Mouse (Mus musculus) small intestine, adult 2 months (tissue): Measurements from ENCODE around the gene Nanos3. TPM values are rescaled to one million over a fixed set of nuclear protein-coding genes. Genes with fewer than 3 reads are reported as not detected.

Experiments
- H3K27ac ChIP-seq: fragments of 200-500 bp; 2 replicates; pipeline ENCODE4 v1.5.1; 2012; ENCODE audit warnings: low read depth, low read length, control low read depth, inconsistent platforms; ENCODE audit not compliant: insufficient read depth
- H3K27me3 ChIP-seq: fragments of 200-500 bp; 2 replicates; pipeline ENCODE4 v1.6.1; 2012; ENCODE audit warnings: mild to moderate bottlenecking, moderate library complexity, low read length, inconsistent platforms; ENCODE audit not compliant: control insufficient read depth, insufficient read depth
- H3K36me3 ChIP-seq: fragments of 200-500 bp; 2 replicates; pipeline ENCODE4 v1.6.1; 2012; ENCODE audit warnings: mild to moderate bottlenecking, low read length, control low read depth, inconsistent platforms; ENCODE audit not compliant: control insufficient read depth, insufficient read depth
- H3K4me1 ChIP-seq: fragments of 200-500 bp; 2 replicates; pipeline ENCODE4 v1.6.1; 2012; ENCODE audit warnings: low read length, inconsistent platforms, mixed read lengths; ENCODE audit not compliant: control insufficient read depth, insufficient read depth, insufficient read length
- H3K4me3 ChIP-seq: fragments of 200-500 bp; 2 replicates; pipeline ENCODE4 v1.5.1; 2012; ENCODE audit warnings: low read depth, mild to moderate bottlenecking, control low read depth, inconsistent platforms, low read length, moderate library complexity
- CTCF ChIP-seq: fragments of 200-500 bp; IDR thresholded peaks from 2 replicates; pipeline ENCODE4 v1.5.1; 2012; ENCODE audit warnings: low read depth, mild to moderate bottlenecking, control low read depth, inconsistent platforms, low read length, moderate library complexity, mixed read lengths; ENCODE audit not compliant: insufficient replicate concordance, insufficient read length; ENCODE audit errors: extremely low read depth
- POLR2A ChIP-seq: fragments of 200-500 bp; IDR thresholded peaks from 2 replicates; pipeline ENCODE4 v1.6.1; 2012; ENCODE audit warnings: low read depth, mild to moderate bottlenecking, control low read depth, inconsistent platforms, low read length, moderate library complexity
- WGBS: fragments of 180-500 bp; shearing (Covaris S2); methylation state at CpG from one replicate; pipeline ENCODE4 v1.1.7; 2018; 5-methylcytosine and 5-hydroxymethylcytosine counted together
- polyA plus RNA-seq: library from polyadenylated mRNA; depleted of rRNA; stranded (reverse); fragments of >200 nt; gene quantifications from 2 replicates; pipeline ENCODE4 v1.2.3, GENCODE M21; 2012

The Nanos3 gene
- polyA plus RNA-seq, 1 experiment: 0.62 TPM

- H3K4me3 ChIP-seq: no peak overlapping the region
Observed at GRCm38 (mm10) chr8:84206666-84207065, 21.6 kb upstream of the Nanos3 start.

GRCm38 (mm10) chr8:84205073-84205472 lies 20.1 kb upstream of the Nanos3 start:
- TF ChIP-seq POLR2A (no peak), CTCF (no peak)
- Histone ChIP-seq H3K27me3 (no peaks in the 10 kb centered on the region), H3K4me1 (peaks cover 15% of the 10 kb centered on the region), H3K27ac (no peak overlapping the region), H3K36me3 (peaks cover 9% of the 10 kb centered on the region; the same call in 1 of the 2 replicates), H3K4me3 (no peak overlapping the region)
- 87% methylated on average over 5 of the region's 5 CpGs for WGBS

More at GRCm38 (mm10) chr8:84206666-84207065, 21.6 kb upstream of the Nanos3 start:
- H3K4me1 ChIP-seq: peaks cover 9% of the 10 kb centered on the region
- H3K27ac ChIP-seq: no peak overlapping the region
- WGBS: 90% methylated on average over 3 of the region's 3 CpGs
- peaks cover 14% of the 10 kb centered on the region; the same call in 1 of the 2 replicates for H3K36me3 ChIP-seq
- TF ChIP-seq CTCF (no peak), POLR2A (no peak)
- no peaks in the 10 kb centered on the region for H3K27me3 ChIP-seq

GRCm38 (mm10) chr8:84203975-84204772 lies 19.2 kb upstream of the Nanos3 start:
- 45% methylated on average over 13 of the region's 13 CpGs for WGBS
- TF ChIP-seq POLR2A (no peak), CTCF (no peak)

DNA sequence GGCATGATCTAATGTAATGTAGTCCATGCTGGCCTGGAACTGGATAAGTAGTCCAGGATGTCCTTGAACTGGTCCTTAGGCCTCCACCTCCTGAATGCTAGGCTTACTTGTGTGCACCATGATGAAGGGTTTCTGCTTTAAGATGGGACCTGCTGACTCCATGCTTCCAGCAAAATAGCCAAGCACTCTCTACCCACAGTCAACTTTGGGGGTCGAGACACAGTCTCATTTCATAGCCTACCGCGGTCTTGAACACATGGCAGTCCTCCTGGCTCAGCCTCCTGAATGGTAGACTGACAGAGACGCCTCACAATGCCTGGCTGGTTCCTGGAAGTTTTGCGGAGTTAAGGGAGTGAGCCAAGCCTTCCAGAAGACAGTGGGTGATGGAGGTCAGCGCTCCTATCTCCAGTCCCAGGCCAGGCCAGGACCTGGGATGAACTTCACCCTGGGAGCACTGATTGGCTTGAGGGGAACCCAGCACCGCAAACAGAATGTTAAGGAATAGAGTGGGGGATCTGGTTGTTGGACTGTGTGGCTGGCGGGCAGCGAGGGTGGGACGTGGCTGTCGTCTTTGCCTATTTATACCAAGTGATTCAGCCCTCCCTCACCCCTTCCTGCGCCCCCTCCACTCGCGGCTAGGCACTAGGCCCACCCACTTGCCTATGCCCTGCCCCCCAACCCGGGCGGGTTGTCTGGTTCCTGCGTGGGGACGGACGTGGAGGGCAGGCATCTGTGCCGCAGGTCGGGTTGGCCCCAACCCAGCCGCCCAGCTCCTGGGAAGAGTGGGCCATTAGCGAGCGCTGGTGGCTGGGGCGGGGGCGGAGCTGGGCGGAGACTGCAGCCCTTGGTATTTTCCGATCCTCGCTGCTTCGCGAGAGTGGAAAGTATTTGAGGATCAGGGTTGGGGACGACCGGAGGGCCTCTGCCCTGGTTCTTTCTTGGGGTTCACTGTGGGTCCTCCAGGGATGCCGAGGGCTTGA lies 18.2 kb upstream of the Nanos3 start:
- Histone ChIP-seq H3K27ac (peak overlapping the region; percentile 97), H3K4me3 (peak overlapping the region; percentile 94), H3K4me1 (peaks cover 23% of the 10 kb centered on the region), H3K36me3 (peaks cover 1% of the 10 kb centered on the region; the same call in 1 of the 2 replicates), H3K27me3 (no peaks in the 10 kb centered on the region)
- TF ChIP-seq CTCF (no peak), POLR2A (peak; percentile 31; the same call in 1 of the 2 replicates)
- WGBS: 22% methylated on average over 34 of the region's 34 CpGs

More at GRCm38 (mm10) chr8:84203975-84204772, 19.2 kb upstream of the Nanos3 start:
- peak overlapping the region; percentile 97 for H3K27ac ChIP-seq
- peaks cover 17% of the 10 kb centered on the region for H3K4me1 ChIP-seq
- no peaks in the 10 kb centered on the region for H3K27me3 ChIP-seq
- peak overlapping the region; percentile 94 for H3K4me3 ChIP-seq
- peaks cover 6% of the 10 kb centered on the region; the same call in 1 of the 2 replicates for H3K36me3 ChIP-seq

GRCm38 (mm10) chr8:84202466-84202865 lies 17.4 kb upstream of the Nanos3 start:
- H3K36me3 ChIP-seq: peaks cover 1% of the 10 kb centered on the region; the same call in 1 of the 2 replicates
- WGBS: 47% methylated on average over 9 of the region's 9 CpGs
- H3K27ac ChIP-seq: peak overlapping the region; percentile 97
- peak overlapping the region; percentile 94 for H3K4me3 ChIP-seq
- peaks cover 28% of the 10 kb centered on the region for H3K4me1 ChIP-seq
- no peak for TF ChIP-seq POLR2A
- no peak for TF ChIP-seq CTCF
- H3K27me3 ChIP-seq: no peaks in the 10 kb centered on the region

- Histone ChIP-seq H3K27me3 (no peaks in the 10 kb centered on the region), H3K36me3 (peaks cover under 1% of the 10 kb centered on the region; the same call in 1 of the 2 replicates), H3K4me3 (peak overlapping the region; percentile 94), H3K27ac (peak overlapping the region; percentile 97), H3K4me1 (peaks cover 28% of the 10 kb centered on the region)
- 42% methylated on average over 15 of the region's 15 CpGs for WGBS
- peak; percentile 33; the same call in 1 of the 2 replicates for TF ChIP-seq POLR2A
- TF ChIP-seq CTCF: no peak
Observed at GRCm38 (mm10) chr8:84201545-84202245, 16.7 kb upstream of the Nanos3 start.
